Mouse (Mus musculus) intestine, embryonic 15.5 days (tissue): ENCODE data around the gene Ceacam16. TPM values are rescaled to one million over a fixed set of nuclear protein-coding genes. Genes with fewer than 3 reads are reported as not detected.

ENCODE experiments used
- ATAC-seq: fragments of 200-750 bp; cut with Nextera tagmentation; 2 replicates; pipeline ENCODE4 v1.8.0; 2017; ENCODE audit warnings: moderate TSS enrichment, moderate library complexity
- H3K27ac ChIP-seq: fragments of 300-500 bp; sonication (generic); 2 replicates; pipeline ENCODE4 v1.5.1; 2015; ENCODE audit warnings: mild to moderate bottlenecking, inconsistent platforms
- H3K27me3 ChIP-seq: fragments of 300-500 bp; sonication (generic); replicated peaks from 2 replicates; pipeline ENCODE4 v1.6.1; 2015; ENCODE audit warnings: inconsistent platforms
- H3K36me3 ChIP-seq: fragments of 300-500 bp; sonication (generic); 2 replicates; pipeline ENCODE4 v1.6.1; 2015; ENCODE audit warnings: inconsistent platforms
- H3K4me1 ChIP-seq: fragments of 300-500 bp; sonication (generic); replicated peaks from 2 replicates; pipeline ENCODE4 v1.6.1; 2015; ENCODE audit warnings: inconsistent platforms
- H3K4me2 ChIP-seq: fragments of 300-500 bp; sonication (generic); replicated peaks from 2 replicates; pipeline ENCODE4 v1.6.1; 2015; ENCODE audit warnings: mild to moderate bottlenecking, inconsistent platforms
- H3K4me3 ChIP-seq: fragments of 300-500 bp; sonication (generic); replicated peaks from 2 replicates; pipeline ENCODE4 v1.5.1; 2015; ENCODE audit warnings: inconsistent platforms
- H3K9ac ChIP-seq: fragments of 300-500 bp; sonication (generic); 2 replicates; pipeline ENCODE4 v1.6.1; 2015; ENCODE audit warnings: inconsistent platforms
- H3K9me3 ChIP-seq: fragments of 300-500 bp; sonication (generic); 2 replicates; pipeline ENCODE4 v1.6.1; 2016; ENCODE audit warnings: inconsistent platforms
- WGBS: fragments of 180-500 bp; shearing (Covaris S2); methylation state at CpG from one replicate; pipeline ENCODE4 v1.1.7; 2015; 5-methylcytosine and 5-hydroxymethylcytosine counted together
- polyA plus RNA-seq: library from polyadenylated mRNA; unstranded; fragments of >200 nt; fragmentation: Nextera tagmentation; extraction: Ambion mirVana; gene quantifications from 2 replicates; pipeline ENCODE4 v1.2.1, GENCODE M21; 2015

Ceacam16 gene
- polyA plus RNA-seq, result not detected in 2 replicates

DNA sequence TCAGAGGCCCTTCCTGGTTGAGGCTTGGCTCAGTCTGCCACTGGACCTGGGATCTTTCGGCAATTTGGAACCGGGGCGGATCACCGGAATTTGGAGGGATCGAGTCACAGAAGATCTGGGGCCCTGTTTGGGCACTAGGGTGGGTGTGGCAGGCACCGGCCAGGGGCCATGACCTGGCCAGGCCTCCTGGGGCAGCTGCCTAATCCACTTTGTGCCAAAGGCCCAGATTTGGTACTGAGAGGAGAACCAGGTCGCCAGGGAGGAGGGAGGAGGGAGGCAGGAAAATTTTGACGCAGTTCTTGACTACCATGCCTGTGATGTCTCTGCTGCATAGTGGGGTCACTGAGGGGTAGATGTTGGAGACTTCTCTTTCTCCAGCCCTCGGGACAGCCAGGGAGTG is at the start of gene Ceacam16:
Ceacam16 (minus strand) TSS at position 101 of the 400 bp plus-strand sequence.
- Histone ChIP-seq H3K9me3 (no peaks in the 10 kb centered on the region), H3K4me3 (no peak within 1 kb of the TSS)

DNA sequence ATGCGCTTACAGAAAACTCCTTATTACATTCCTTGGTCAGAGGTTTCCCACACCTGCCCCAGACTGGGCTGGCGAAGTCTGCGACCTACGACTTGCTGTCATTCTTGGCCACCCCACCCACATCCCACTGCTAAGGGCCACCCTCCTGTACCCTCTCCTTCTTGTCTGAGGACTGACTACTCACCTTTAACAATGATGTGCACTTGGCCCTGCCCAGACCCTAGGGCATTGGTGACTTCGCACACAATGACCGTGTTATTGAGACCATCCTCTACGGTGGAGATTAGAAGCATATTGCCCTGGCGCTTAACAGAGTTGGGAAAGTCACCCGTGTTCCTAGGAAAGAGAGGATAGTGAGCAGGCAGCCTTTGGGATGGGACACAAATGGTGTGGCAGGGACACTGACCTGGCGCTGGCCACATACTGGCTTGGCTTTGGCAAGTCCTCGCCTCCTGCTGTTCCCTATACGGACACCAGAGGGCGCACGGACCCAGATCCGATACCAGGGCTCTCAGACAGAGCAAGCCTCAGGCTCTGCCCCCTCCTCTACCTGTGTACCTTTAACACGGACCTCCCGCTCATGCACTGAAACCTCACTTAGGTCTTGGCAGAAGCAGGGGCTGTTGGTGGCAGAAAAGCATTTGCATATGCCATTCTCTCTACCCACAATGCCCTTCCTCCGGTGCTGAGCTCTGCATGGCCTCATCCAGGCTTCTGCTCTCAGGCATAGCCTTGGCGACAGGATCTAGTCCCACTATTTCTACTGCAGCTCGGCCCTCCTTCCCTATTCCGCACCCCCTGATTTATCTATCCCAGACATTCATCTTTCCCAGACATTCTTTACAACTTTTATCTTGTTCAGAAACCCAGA is 49.6 kb upstream of the Ceacam16 start:
- H3K4me1 ChIP-seq, result no peaks in the 10 kb centered on the region
- no peaks in the 10 kb centered on the region for H3K27me3 ChIP-seq
- peak; percentile 74 for ATAC-seq
- H3K36me3 ChIP-seq, result peaks cover 21% of the 10 kb centered on the region
- no peak overlapping the region for H3K9ac ChIP-seq
- H3K4me2 ChIP-seq, result no peak overlapping the region
- 52% methylated on average over 21 of the region's 21 CpGs for WGBS
- H3K27ac ChIP-seq, result no peak overlapping the region
- H3K4me3 ChIP-seq, result no peak overlapping the region
- H3K9me3 ChIP-seq, result no peaks in the 10 kb centered on the region

More for the DNA sequence above, at the start of gene Ceacam16:
- Histone ChIP-seq H3K9ac (no peak within 1 kb of the TSS), H3K4me1 (no peaks in the 10 kb centered on the region), H3K36me3 (no peaks in the 10 kb centered on the region), H3K27ac (no peak within 1 kb of the TSS), H3K4me2 (no peak within 1 kb of the TSS), H3K27me3 (no peaks in the 10 kb centered on the region)
- no peak for ATAC-seq
- 85% methylated on average over 9 of the region's 9 CpGs for WGBS

DNA sequence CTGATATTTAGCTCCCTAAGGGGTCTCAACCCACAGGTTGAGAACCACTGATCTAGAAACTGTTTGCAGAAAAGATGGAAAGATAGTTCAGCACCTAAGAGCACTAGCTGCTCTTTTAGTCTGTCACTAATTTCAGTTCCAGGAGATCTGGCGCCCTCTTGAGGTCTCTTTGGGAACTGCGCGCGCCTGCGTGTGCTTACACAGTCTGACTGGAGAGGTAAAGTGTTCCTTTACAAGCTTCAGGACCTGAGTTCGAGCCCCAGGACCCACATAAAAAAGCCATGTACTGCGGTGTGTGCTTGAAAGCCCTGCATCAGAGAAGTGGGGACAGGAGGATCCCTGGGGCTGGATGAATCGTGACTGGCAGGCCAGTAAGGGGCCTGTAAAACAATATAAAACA is 28.8 kb upstream of the Ceacam16 start:
- Histone ChIP-seq H3K36me3 (no peaks in the 10 kb centered on the region), H3K9me3 (no peaks in the 10 kb centered on the region)
- no peak for ATAC-seq

DNA sequence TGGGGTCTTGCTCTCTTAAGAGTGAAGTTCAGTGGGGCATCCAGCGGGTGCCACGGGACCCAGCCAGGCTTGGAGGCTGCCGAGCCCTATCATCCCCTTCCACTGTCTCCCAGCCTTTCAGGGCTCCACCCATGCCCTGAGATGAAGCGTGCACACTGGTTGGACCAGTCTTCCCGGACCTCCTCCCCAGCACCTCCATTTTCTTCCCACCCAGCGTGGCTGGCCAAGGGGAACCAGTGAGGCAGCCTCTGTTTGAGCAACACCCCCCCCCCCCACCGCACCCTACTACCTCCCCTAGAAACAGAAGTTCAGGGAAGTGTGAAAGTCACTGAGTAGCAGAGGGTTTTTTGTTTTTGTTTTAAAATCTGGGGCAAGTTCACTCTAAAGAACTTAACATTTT is 26.8 kb upstream of the Ceacam16 start, which contains the start of gene Ceacam19:
Ceacam19 (minus strand) TSS at position 117 of the 400 bp plus-strand sequence.
- WGBS, result 60% methylated on average over 7 of the region's 7 CpGs
- Histone ChIP-seq H3K27ac (no peak within 1 kb of the TSS), H3K4me1 (no peaks in the 10 kb centered on the region), H3K4me3 (no peak within 1 kb of the TSS), H3K9ac (no peak within 1 kb of the TSS), H3K27me3 (no peaks in the 10 kb centered on the region), H3K9me3 (no peaks in the 10 kb centered on the region), H3K4me2 (no peak within 1 kb of the TSS), H3K36me3 (no peaks in the 10 kb centered on the region)
- ATAC-seq, result no peak

More for the DNA sequence above, 28.8 kb upstream of the Ceacam16 start:
- Histone ChIP-seq H3K4me2 (no peak overlapping the region), H3K27ac (no peak overlapping the region), H3K9ac (no peak overlapping the region), H3K27me3 (no peaks in the 10 kb centered on the region), H3K4me1 (no peaks in the 10 kb centered on the region), H3K4me3 (no peak overlapping the region)
- WGBS, result 44% methylated on average over 8 of the region's 8 CpGs

DNA sequence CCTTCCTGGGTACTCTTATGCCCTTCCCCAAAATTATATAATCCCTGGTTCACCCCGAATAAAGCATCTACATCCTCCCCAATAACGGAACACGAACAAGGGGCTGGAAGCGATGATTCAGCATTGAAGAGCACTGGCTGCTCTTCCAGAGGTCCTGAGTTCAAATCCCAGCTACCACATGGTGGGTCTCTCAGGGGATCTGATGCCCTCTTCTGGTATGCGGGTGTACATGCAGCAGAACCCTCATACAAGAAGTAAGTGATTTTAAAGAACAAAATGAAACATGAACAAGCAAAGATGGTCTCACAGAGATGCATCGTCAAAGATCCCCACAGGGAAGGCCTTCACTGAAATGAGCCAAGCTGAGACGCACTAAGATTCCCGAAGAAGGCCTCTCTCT is 19.7 kb upstream of the Ceacam16 start:
- H3K36me3 ChIP-seq, result no peaks in the 10 kb centered on the region
- H3K27ac ChIP-seq, result no peak overlapping the region
- peaks cover 3% of the 10 kb centered on the region for H3K4me1 ChIP-seq
- no peak overlapping the region for H3K4me2 ChIP-seq
- WGBS, result 84% methylated on average over 8 of the region's 8 CpGs
- H3K4me3 ChIP-seq, result no peak overlapping the region
- no peaks in the 10 kb centered on the region for H3K9me3 ChIP-seq
- H3K27me3 ChIP-seq, result no peaks in the 10 kb centered on the region
- no peak for ATAC-seq
- no peak overlapping the region for H3K9ac ChIP-seq

DNA sequence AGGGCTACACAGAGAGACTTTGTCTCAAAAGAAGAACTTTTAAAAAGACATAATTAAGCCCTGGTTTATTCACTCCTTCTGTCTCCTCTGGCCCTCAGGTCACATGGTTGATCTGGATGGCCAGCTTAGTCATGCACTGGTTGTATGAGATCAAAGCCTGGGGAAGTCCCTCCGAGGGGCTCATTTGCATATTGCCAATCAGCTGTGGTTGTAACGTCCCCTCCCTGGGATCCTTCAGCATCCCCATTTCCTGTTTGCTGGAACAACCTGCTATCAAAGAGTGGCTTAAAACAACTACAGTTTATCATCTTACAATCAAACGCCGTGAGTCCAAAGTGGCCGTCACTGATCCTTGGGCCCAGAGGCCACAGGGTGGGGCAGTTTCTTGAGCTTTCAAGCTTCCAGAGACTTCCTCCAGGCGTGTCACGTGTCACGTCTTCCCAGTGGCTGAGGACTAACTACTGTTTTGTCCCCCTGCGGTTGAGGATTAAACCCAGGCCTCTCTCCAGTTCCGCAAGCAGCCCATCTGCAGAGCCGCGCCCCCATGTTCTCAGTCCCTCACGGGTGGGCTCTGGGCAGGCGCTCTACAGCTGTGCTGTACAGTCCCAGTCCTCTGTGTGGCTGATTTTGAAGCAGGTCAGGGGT is 15.8 kb upstream of the Ceacam16 start:
- Histone ChIP-seq H3K27me3 (no peaks in the 10 kb centered on the region), H3K9me3 (no peaks in the 10 kb centered on the region), H3K36me3 (no peaks in the 10 kb centered on the region), H3K4me2 (no peak overlapping the region; the same call in 1 of the 2 replicates), H3K27ac (peak overlapping the region; percentile 54; the same call in 1 of the 2 replicates), H3K4me3 (no peak overlapping the region), H3K4me1 (peaks cover 3% of the 10 kb centered on the region), H3K9ac (no peak overlapping the region)
- peak; percentile 87 for ATAC-seq
- WGBS, result 31% methylated on average over 14 of the region's 14 CpGs

DNA sequence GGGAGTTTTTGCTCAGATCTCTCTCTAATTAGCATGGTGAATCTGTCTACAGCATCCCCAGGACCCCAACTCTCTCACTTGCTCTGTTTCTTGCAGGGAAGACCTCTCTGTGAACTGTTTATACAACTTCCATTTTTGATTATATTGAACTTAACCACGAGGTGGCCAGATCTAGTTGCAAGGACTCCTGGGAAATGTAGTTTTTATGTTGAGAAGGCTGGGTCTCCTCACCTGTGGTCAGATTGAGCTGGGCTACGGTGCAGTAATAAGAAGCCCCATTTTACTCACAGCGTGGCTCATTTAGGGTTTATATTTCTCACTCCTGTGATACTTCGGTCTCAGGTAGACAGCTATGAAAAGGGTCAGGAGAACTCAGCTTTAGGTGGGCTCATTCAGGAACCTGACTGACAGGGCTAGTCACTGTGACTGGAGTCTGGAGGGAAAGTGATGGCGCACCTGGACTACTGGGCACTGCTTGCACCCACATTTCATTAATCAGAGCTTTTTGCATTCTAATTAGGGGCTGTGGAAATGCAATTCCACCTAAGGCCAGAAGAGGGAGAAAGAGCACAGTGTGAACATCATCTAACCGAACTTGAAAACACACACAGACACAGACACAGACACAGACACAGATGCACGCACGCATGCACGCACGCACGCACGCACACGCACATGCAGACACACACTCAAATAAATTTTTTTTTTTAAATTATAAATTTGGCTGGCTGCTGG is 15.0 kb upstream of the Ceacam16 start:
- Histone ChIP-seq H3K9me3 (no peaks in the 10 kb centered on the region), H3K27ac (no peak overlapping the region), H3K36me3 (no peaks in the 10 kb centered on the region), H3K4me3 (no peak overlapping the region), H3K4me1 (peaks cover 3% of the 10 kb centered on the region), H3K4me2 (no peak overlapping the region), H3K9ac (no peak overlapping the region), H3K27me3 (no peaks in the 10 kb centered on the region)
- peak; percentile 55 for ATAC-seq
- 42% methylated on average over 13 of the region's 13 CpGs for WGBS

DNA sequence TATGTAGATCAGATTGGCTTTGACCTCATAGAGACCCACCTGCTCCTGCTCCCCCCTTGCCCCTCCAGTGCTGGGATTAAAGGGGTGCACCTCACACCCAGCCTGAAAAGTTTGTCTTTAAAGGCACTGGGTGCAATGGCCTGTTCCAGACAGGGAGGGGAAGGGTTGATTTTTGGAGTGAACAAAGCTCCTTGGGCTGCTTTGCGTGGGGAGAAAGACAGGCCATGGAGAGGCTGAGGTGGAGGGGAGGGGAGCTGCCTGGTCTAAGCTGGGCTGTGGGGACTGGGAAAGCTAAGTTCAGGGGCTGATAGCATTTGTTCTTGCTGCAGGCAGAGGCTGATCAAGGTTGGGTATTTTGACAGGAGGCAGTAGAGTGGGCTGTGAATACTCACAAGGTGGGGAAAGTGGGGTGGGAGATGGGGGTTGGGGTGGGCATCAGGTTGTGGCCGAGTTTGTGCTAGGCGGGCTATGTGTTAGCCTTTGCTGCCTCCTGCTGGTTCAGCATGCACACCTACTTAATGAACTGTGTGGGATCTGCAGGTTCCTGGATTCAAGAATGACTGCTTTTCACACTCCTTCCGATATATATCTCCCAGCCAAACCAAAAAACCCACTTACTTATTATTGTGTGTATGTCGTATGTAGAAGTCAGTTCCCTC is 11.0 kb upstream of the Ceacam16 start:
- 42% methylated on average over 5 of the region's 5 CpGs for WGBS
- ATAC-seq, result no peak
- no peak overlapping the region for H3K4me3 ChIP-seq

DNA sequence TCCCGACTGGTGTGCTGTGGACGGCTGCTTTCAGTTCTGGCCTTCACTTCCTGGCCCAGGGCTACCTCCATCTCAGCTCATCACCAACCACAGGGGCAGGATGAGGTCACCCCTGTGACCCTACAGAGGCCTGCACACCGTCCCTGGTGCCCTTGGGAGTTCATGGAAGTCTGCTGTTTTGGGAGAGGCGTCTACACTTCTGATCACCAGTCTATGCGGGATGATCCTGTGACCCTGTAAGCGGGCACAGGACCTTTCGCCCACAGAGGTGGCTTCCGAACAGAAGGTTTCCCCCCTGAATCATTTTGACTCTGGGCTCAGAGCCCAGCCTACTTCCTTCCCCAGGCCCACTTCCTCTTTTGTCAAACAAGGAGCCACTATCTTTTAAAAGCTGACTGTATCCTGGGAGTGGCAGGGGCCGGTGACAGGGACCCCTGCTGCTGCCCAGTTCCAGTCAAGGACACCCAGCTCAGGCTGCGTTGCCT is 10.1 kb upstream of the Ceacam16 start:
- 57% methylated on average over 10 of the region's 10 CpGs for WGBS
- Histone ChIP-seq H3K27me3 (no peaks in the 10 kb centered on the region), H3K9me3 (no peaks in the 10 kb centered on the region), H3K4me2 (no peak overlapping the region), H3K27ac (no peak overlapping the region), H3K4me1 (peaks cover 6% of the 10 kb centered on the region), H3K36me3 (no peaks in the 10 kb centered on the region), H3K4me3 (no peak overlapping the region), H3K9ac (no peak overlapping the region)
- no peak for ATAC-seq

More for the DNA sequence above, 11.0 kb upstream of the Ceacam16 start:
- Histone ChIP-seq H3K27ac (no peak overlapping the region), H3K4me1 (peaks cover 3% of the 10 kb centered on the region), H3K9me3 (no peaks in the 10 kb centered on the region), H3K27me3 (no peaks in the 10 kb centered on the region), H3K36me3 (no peaks in the 10 kb centered on the region), H3K9ac (no peak overlapping the region), H3K4me2 (no peak overlapping the region)

DNA sequence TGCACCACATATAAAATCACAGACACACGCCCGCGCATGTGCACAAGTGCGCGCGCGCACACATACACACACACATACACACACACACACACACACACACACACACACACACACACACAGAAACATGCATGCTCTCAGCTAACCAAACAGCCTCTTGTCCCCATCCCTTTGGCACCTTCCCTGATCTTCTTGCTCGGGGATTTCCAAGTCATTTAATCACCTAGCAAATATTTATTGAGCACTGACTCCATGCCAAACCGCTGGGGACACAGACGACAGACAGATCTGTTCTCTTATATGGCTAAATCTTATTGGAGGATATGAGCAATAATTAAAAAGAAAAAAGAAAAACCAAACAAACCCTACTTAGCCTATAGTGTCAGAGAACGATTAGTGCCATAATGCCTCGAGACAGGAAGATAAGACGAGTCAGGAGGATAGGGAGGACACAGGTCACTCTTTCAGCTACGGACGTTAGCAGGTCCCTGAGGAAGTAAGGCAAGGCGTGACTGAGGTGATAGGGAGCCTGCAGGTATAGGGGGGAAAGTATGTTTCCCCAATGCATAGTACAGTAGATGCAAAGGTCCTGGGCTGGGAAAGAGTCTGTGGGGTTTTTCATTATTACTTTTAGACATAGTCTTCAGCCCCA is 6.8 kb upstream of the Ceacam16 start:
- Histone ChIP-seq H3K9ac (no peak overlapping the region), H3K4me1 (0 out of 2 replicates have a peak, but pooled peaks cover 3% of the 10 kb centered on the region), H3K27me3 (no peaks in the 10 kb centered on the region), H3K4me2 (no peak overlapping the region), H3K27ac (no peak overlapping the region), H3K9me3 (no peaks in the 10 kb centered on the region), H3K36me3 (no peaks in the 10 kb centered on the region), H3K4me3 (no peak overlapping the region)
- ATAC-seq, result peak; percentile 43
- 74% methylated on average over 16 of the region's 16 CpGs for WGBS

DNA sequence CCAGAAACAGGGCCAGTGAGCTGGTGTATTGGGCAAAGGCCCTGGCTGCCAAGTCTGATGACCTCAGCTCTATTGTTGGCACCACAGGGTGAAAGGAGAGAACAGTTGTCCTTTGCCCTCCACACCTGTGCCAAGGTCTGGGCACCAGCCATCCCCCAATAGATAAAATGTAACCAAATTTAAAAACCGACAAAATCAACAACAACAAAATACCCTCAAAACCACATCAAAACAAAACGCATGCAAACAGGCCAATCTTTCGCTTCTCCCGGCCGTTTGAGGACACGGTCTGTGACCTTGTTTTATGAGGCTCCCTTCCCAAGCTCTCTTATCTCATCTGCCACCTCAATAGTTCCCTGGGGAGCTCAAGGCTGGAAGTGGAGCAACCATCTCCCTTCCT is 5.4 kb upstream of the Ceacam16 start:
- H3K4me3 ChIP-seq, result no peak overlapping the region
- H3K4me2 ChIP-seq, result no peak overlapping the region
- no peaks in the 10 kb centered on the region for H3K27me3 ChIP-seq
- ATAC-seq, result no peak
- no peaks in the 10 kb centered on the region for H3K36me3 ChIP-seq
- 0 out of 2 replicates have a peak, but pooled peaks cover 3% of the 10 kb centered on the region for H3K4me1 ChIP-seq
- no peak overlapping the region for H3K27ac ChIP-seq
- no peak overlapping the region for H3K9ac ChIP-seq
- no peaks in the 10 kb centered on the region for H3K9me3 ChIP-seq
- 65% methylated on average over 6 of the region's 6 CpGs for WGBS
